Mouse (Mus musculus): ENCODE data around the gene Svs4. TPM values are rescaled to one million over a fixed set of nuclear protein-coding genes. Genes with fewer than 3 reads are reported as not detected.
"Not testable (repeated sequence)": the region's sequence is repeated elsewhere in the genome, so short reads cannot be mapped to it uniquely, and the experiment has no call there.

Gene Svs4
- total RNA-seq (2021), result not detected
- long read RNA-seq, experiment 1, result 0 reads
- long read RNA-seq, experiment 2, result 0 reads

DNA sequence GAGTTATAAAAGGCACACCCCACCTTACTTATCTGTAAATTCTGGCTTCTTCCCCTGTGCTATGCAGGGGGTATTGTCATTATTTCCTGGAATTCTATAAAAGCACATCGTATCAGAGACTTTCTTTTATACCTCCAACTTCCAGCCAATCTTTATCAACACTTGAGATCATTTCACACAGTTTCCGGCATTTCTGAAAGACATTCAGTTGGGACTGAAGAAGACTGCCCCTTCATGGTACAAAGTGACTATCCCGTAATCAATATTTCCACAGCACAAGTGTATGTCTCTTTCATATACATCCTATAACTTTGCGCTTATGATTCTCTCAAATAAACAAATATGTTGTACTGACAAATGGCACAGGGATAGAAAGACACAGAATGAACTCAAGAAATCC is at the start of gene Svs4:
Svs4 (minus strand) TSS at position 101 of the 400 bp plus-strand sequence.
- DNase-seq (ENCODE audit: low spot score), result no peak

DNA sequence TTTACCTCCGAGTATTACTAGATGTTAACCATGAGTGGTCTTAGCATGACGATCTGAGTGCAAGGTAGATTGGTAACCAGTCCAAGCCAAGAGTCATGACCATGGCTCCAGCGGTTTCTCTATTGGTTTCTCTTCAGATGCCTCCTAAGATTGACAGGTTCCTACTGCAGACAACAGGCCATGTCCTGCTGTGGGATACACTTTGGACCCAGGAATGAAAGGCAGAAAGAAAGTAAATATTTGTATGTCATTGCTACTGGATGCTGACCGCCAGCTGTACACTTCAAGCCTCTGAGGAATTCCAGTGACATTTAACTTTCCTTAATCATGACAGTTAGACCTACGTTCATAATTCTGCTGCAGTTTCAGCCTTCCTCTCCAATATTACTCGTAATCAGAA is 42.7 kb upstream of the Svs4 start:
- no peak for DNase-seq (ENCODE audit: low spot score)

DNA sequence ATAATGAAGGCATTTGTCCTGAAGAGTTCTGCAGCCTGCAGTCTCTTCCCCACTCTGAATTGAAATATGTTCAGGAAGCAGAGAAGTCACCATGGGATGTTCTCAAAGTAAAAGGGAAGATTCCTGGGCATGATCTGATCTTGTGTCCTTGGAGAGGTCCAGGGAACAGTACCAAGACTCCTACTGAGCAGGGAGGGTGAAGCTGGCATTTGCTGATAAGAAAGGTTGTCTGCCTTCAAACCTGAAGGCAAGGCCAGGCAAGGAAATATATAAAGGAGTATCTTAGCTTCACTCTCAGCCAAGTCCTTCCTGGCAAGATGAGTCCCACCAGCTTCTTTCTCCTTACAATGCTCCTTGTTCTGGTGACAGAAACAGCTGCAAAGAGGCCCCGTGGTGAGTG is 38.2 kb upstream of the Svs4 start, which contains the start of gene Svs6:
Svs6 (plus strand) TSS at position 301 of the 400 bp plus-strand sequence.
- not testable (repeated sequence) for DNase-seq (ENCODE audit: low spot score)

DNA sequence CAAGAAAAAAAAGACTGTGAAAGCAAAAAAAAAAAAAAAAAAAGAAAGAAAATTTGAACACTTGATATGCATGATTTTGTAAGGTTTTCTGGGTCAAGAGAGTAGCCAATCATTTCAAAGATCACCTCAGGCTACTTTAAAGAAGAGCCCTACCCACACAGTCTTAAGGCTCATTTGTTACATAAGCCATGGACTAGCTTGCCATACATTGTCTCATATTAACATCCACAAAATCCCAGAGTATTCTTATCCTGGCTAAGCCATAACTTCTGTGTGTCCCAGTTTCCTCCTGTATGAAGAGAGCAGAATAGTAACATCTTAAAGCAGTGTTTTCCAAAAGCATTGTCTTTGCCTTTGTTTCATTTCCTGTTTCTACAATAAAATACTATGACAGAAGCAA is 37.2 kb upstream of the Svs4 start:
- DNase-seq (ENCODE audit: low spot score), result not testable (repeated sequence)

DNA sequence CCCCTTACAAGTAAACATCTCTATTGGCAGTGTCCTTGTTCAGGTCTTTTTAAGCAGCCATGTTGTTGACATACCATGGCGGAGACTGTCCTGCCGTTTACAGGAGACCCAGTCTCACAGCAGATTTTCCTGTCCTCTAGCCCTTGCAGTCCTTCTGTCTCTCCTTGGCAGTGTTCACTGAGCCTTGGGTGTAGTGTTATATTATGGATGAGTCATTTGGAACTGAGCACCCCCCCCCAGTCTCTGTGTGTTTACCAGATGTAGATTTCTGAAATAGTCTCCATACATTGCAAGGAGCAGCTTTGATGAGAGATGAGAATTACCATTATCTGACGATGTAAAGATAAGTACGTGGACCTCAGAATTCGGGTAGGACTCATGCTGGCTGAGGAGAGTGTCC is 34.3 kb upstream of the Svs4 start:
- DNase-seq (ENCODE audit: low spot score), result no peak

DNA sequence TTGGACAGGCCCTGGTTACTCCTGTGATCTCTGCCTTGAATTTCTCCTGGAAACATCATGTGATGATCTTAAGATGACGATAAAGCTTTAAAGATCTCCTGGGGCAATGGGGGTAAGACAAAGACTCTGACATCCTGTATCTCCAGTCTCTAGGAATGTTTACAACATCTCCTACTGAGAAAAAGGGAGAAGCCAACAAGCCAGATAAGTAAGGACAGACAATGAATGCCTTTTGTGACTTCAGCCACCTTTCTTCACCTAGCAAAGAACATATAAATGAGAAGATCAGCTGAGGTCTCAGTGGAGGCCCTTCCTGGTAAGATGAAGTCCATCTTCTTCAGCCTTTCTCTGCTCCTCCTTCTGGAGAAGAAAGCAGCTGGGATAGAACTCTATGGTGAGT is 10.7 kb upstream of the Svs4 start, which contains the start of gene Svs3a:
Svs3a (plus strand) TSS at position 301 of the 400 bp plus-strand sequence.
- DNase-seq (ENCODE audit: low spot score), result not testable (repeated sequence)

DNA sequence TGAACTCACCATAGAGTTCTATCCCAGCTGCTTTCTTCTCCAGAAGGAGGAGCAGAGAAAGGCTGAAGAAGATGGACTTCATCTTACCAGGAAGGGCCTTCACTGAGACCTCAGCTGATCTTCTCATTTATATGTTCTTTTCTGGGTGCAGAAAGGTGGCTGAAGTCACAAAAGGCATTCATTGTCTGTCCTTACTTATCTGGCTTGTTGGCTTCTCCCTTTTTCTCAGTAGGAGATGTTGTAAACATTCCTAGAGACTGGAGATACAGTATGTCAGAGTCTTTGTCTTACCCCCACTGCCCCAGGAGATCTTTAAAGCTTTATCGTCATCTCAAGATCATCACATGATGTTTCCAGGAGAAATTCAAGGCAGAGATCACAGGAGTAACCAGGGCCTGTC is 21.7 kb downstream of the Svs4 start, which contains the start of gene Svs3b:
Svs3b (minus strand) TSS at position 101 of the 400 bp plus-strand sequence.
- not testable (repeated sequence) for DNase-seq (ENCODE audit: low spot score)

DNA sequence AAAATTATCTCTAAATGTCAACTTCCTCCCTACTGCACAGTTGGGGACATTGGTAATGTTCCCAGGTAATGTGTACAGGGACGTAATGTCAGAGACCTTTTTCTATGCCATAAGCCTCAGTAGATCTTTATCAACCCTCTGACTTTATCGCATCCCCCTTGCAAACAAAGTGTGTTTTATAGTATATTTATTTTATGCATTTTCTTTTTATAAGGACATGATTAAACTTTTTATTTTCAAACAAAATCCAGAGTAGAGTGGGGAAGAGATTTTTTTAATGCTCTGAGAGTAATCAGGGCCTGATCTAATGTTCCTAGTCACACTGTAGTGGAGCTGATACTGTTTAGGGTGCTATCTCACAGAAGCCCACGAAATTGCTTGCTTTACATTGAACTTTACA is 39.9 kb downstream of the Svs4 start, which contains the start of gene Svs2:
Svs2 (minus strand) TSS at position 101 of the 400 bp plus-strand sequence.
- no peak for DNase-seq (ENCODE audit: low spot score)

DNA sequence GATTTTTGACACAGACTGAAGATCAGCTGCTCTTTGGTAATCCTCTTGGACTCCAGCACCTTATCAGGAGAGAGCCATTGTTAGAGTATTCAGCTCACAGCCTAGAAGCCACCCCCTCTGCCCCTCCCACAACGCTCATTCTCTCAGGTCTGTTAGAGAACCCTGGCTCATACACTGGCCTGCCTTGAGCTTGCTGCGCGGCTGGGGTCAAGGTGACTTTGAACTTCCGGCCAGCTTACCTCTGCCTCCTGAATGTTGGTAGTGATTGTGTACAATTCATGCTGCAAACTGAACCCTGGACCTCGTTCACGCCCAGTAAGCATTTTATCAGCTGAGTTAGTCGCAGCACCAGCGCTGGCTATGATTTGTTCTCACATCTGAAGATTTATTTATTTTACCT is 45.6 kb downstream of the Svs4 start:
- DNase-seq (ENCODE audit: low spot score), result no peak

DNA sequence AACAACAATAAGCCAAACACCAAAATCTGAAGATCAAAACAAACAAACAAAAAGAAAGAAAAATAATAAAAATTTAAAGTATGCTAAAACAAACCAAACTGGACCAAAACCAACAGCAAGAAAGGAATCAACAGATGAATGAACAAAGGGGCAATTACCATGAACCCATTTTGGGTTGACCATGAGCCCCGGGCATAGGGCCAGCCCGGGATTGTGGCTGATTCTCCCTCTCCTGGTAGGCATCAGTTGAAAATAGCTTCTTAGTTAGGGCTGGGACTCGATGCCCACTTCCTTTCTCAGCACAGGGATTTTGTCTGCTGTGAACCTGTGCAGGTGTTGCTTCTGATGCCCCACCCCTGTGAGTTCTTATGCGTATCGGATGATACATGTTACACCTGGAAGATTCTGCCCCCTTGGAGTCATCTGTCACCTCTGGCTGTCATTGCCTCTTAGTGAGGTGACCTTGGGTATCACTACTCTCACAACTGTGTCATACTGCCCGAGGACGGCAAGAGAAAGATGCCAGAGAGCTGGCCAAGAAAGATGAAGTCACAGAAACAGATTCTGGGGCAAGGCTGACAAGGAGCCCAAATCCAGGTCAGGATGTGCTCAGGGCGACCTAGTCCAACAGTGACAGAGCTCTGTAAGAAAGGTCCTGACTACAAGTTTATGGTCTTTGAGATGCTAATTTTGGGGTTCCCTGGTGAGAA is 49.7 kb downstream of the Svs4 start:
- no peak for DNase-seq (ENCODE audit: low spot score)

Other genes with a start within 250 kb of the Svs4 start
- 1 to 10 TPM; 8.3 to 9.2 TPM for gene Stk4, start 208.1 kb downstream of the Svs4 start, total RNA-seq (2021)
- gene Tomm34, start 207.3 kb downstream of the Svs4 start, total RNA-seq (2021), result 10 to 100 TPM; 15.8 to 16.3 TPM
- 1 to 10 TPM; 1.4 to 1.5 TPM for gene Kcns1, start 107.3 kb downstream of the Svs4 start, total RNA-seq (2021)
- under 1 TPM in 1 of 2 experiments, not detected in 1; 0.11 TPM for gene Wfdc5, start 95.7 kb downstream of the Svs4 start, total RNA-seq (2021)
- not detected for gene Wfdc12, start 87.9 kb downstream of the Svs4 start, total RNA-seq (2021)
- not detected for gene Wfdc15a, start 78.3 kb downstream of the Svs4 start, total RNA-seq (2021)
- not detected for gene Wfdc15b, start 56.8 kb downstream of the Svs4 start, total RNA-seq (2021)
- gene Svs2, start 40.0 kb downstream of the Svs4 start, total RNA-seq (2021), result not detected
- not detected for gene Svs3b, start 21.8 kb downstream of the Svs4 start, total RNA-seq (2021)
- not detected for gene Svs3a, start 10.8 kb upstream of the Svs4 start, total RNA-seq (2021)
- gene Svs6, start 38.3 kb upstream of the Svs4 start, total RNA-seq (2021), result not detected
- gene Svs5, start 54.3 kb upstream of the Svs4 start, total RNA-seq (2021), result not detected
- gene Slpi, start 110.6 kb upstream of the Svs4 start, total RNA-seq (2021), result under 1 TPM in 1 of 2 experiments, not detected in 1; 0.73 TPM
- not detected for gene Rbpjl, start 124.7 kb upstream of the Svs4 start, total RNA-seq (2021)
- under 1 TPM; 0.59 to 0.78 TPM for gene Matn4, start 126.7 kb upstream of the Svs4 start, total RNA-seq (2021)
- gene Sdc4, start 165.4 kb upstream of the Svs4 start, total RNA-seq (2021), result 10 to 100 TPM; 62.6 to 77.3 TPM
- 10 to 100 TPM; 26.0 to 26.2 TPM for gene Sys1, start 178.5 kb upstream of the Svs4 start, total RNA-seq (2021)
- gene Gm20458, start 182.5 kb upstream of the Svs4 start, total RNA-seq (2021), result 1 to 10 TPM; 3.8 to 6.5 TPM
- gene Trp53tg5, start 195.3 kb upstream of the Svs4 start, total RNA-seq (2021), result not detected
- 10 to 100 TPM; 22.8 to 24.5 TPM for gene Dbndd2, start 207.6 kb upstream of the Svs4 start, total RNA-seq (2021)
- 10 to 100 TPM; 31.4 to 32.6 TPM for gene Pigt, start 219.1 kb upstream of the Svs4 start, total RNA-seq (2021)